Mouse (Mus musculus): ENCODE measurements at regions not wholly inside any gene's neighbourhood (a gene's known extent, or its start where the extent isn't known, plus 50 kb on each side); places are given as distances from the start of the nearest gene placed in this dataset.
A peak's percentile ranks its signal among the peaks of the same experiment; 100 is the strongest.

DNA sequence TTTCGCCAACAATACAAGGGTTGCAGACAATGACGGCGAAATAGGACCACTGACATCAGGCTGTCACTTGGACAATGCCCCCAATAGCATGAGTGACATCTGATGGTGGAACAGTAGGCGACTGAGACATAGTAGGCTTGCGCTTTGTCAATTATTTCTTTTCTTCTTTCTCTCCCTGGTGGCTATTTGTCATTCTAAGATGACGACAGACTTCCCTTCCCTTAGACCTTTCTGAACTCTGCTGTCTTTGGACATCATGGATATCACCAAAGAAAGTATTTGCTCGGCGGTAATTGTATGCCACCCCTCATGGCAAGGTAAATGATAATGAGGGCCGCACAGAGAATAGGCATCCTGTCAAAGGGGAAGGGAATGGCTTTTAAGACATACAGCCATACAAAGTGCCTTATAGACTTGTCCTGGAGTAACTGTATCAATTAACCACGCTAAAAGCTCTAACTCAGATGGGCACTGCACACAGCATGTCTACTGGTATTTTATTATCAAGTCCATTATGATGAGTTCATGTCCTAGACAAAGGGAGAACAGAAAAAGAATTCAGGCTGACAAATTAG lies 305.0 kb upstream of the Adgrl2 start:
- H3K4me2 ChIP-seq (replicated peaks) = no peak overlapping the region
- peaks cover 14% of the 10 kb centered on the region for H3K4me1 ChIP-seq
- 78% methylated on average over 10 of the region's 10 CpGs for WGBS
- H3K9ac ChIP-seq = no peak overlapping the region
- H3K4me3 ChIP-seq = no peak overlapping the region
- no peaks in the 10 kb centered on the region for H3K36me3 ChIP-seq
- 0 out of 2 replicates have a peak, but pooled peaks cover 4% of the 10 kb centered on the region for H3K27me3 ChIP-seq
- ATAC-seq (ENCODE audit: low FRiP score, low read depth) = no peak
- H3K27ac ChIP-seq = no peak overlapping the region
- no peaks in the 10 kb centered on the region for H3K9me3 ChIP-seq

DNA sequence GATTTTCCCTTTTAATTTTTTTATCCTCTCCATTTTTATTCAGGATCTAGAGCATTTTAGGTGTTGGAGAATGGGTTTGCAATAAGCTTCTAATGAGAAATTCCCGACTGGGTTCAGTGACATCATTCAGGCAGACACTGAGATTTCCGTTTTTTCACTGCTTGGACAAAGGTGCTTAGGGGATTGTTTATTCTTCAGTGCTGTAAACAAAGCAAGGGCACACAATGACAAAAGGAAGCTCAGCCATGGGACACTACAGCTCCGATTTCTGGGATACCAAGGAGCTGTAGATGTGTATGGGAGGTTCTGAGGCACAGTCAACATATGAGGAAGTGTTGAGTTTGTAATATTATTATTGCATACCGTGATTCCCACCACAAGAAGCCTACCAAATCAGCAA lies 304.1 kb upstream of the Adgrl2 start:
- no peak overlapping the region for H3K9ac ChIP-seq
- ATAC-seq (ENCODE audit: low FRiP score, low read depth) = no peak
- no peak overlapping the region for H3K4me2 ChIP-seq (replicated peaks)
- no peaks in the 10 kb centered on the region for H3K9me3 ChIP-seq
- no peak overlapping the region for H3K4me3 ChIP-seq
- WGBS = 72% methylated on average over 4 of the region's 4 CpGs
- H3K4me1 ChIP-seq = peaks cover 18% of the 10 kb centered on the region
- H3K27ac ChIP-seq = no peak overlapping the region
- no peaks in the 10 kb centered on the region for H3K36me3 ChIP-seq
- 0 out of 2 replicates have a peak, but pooled peaks cover 4% of the 10 kb centered on the region for H3K27me3 ChIP-seq

DNA sequence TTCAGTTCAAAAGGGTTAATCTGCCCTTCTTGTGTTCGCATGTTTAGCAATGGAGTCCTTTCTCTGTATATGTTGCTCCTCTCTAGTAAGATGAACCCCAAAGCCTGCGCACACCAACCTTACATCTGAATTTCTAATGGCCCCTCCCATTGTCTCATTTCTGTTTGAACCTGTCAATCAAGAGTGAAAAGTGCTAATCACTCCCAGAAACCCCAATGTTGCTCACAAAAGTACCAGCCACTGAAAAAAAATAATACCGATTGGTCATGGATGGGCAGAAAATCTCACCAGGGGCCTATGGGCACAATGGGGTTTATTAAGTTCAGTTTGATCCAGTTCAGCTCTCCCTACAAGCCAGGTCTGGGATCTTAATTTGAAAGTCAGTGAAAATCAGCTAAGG lies 302.1 kb upstream of the Adgrl2 start:
- WGBS = 91% methylated on average over 3 of the region's 3 CpGs
- H3K9me3 ChIP-seq = no peaks in the 10 kb centered on the region

DNA sequence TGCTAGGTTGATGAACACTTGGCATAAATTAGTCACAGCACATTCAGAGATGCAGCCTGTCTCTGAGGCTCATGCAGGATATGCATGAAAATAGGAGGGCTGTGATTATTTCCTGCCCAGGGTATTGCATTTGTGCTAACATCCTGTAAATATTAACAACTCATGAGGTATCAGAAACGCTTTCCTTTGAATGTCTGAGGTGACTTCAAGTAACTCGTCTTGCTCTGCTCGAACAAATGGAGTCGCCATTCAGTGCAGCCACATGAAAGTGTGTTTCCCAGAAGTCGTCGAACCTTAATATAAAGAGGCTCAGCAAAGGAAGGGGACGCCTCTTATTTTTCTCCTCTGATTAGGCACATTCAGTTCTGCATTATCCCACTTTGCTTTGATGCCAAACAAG lies 301.1 kb upstream of the Adgrl2 start:
- 57% methylated on average over 7 of the region's 7 CpGs for WGBS

More for the DNA sequence above, 302.1 kb upstream of the Adgrl2 start:
- H3K27ac ChIP-seq = no peak overlapping the region
- H3K9ac ChIP-seq = no peak overlapping the region
- no peak overlapping the region for H3K4me3 ChIP-seq
- no peak for ATAC-seq (ENCODE audit: low FRiP score, low read depth)
- no peak overlapping the region for H3K4me2 ChIP-seq (replicated peaks)
- H3K4me1 ChIP-seq = peaks cover 23% of the 10 kb centered on the region
- H3K27me3 ChIP-seq = 0 out of 2 replicates have a peak, but pooled peaks cover 4% of the 10 kb centered on the region
- H3K36me3 ChIP-seq = no peaks in the 10 kb centered on the region

DNA sequence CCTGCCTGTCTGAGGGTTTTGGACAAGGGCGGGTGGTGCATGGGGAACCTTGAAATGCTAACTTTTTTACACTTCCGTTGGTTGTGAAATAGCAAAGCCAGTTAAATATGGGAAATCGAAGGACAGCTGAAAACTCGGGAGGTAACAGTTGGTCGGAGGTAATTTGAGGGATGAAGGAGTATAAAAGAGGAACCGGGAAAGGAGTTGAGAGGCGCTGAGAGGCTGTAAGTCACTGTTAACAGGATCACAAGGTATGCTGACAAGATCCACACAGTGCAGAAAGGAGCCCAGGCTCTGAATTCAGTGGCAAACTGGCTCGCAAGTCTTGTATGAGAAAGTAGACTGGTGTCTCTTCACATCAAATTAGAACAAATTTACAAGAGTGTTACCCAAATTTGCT lies 299.9 kb upstream of the Adgrl2 start:
- H3K9me3 ChIP-seq = no peaks in the 10 kb centered on the region
- no peak overlapping the region for H3K27ac ChIP-seq
- H3K4me3 ChIP-seq = no peak overlapping the region
- H3K9ac ChIP-seq = no peak overlapping the region
- H3K4me2 ChIP-seq (replicated peaks) = peak overlapping the region; percentile 9; the same call in 1 of the 2 replicates
- WGBS = 44% methylated on average over 8 of the region's 8 CpGs
- H3K27me3 ChIP-seq = 0 out of 2 replicates have a peak, but pooled peaks cover 4% of the 10 kb centered on the region
- ATAC-seq (ENCODE audit: low FRiP score, low read depth) = no peak
- 0 out of 2 replicates have a peak, but pooled peaks cover 14% of the 10 kb centered on the region for H3K4me1 ChIP-seq
- no peaks in the 10 kb centered on the region for H3K36me3 ChIP-seq

More for the DNA sequence above, 301.1 kb upstream of the Adgrl2 start:
- no peak for ATAC-seq (ENCODE audit: low FRiP score, low read depth)
- H3K4me2 ChIP-seq (replicated peaks) = no peak overlapping the region
- H3K9ac ChIP-seq = no peak overlapping the region
- no peak overlapping the region for H3K4me3 ChIP-seq
- H3K4me1 ChIP-seq = peaks cover 21% of the 10 kb centered on the region
- H3K36me3 ChIP-seq = no peaks in the 10 kb centered on the region
- no peaks in the 10 kb centered on the region for H3K9me3 ChIP-seq
- H3K27ac ChIP-seq = no peak overlapping the region
- H3K27me3 ChIP-seq = 0 out of 2 replicates have a peak, but pooled peaks cover 4% of the 10 kb centered on the region

DNA sequence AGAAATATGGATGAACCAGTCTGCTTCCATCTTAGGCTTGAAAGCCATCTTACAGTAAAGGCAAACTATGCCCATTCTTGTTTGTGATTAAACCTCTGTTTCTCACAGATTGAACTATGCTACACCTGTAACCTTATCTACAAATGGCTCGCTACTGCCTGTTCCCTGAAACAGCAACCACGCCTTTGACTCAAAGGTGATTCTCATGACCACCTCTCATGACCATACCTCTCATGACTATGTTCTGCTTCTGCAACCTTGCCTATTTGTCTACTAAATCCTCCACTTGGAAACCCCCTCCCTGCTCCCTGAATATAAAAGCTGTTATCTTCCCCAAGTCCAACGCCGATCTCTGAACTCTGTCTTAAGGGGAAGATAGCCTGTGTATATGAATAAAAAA lies 296.7 kb upstream of the Adgrl2 start:
- Histone ChIP-seq H3K9ac (no peak overlapping the region), H3K27me3 (0 out of 2 replicates have a peak, but pooled peaks cover 4% of the 10 kb centered on the region), H3K4me2 (replicated peaks) (no peak overlapping the region), H3K9me3 (no peaks in the 10 kb centered on the region), H3K27ac (no peak overlapping the region), H3K4me3 (no peak overlapping the region), H3K36me3 (no peaks in the 10 kb centered on the region), H3K4me1 (0 out of 2 replicates have a peak, but pooled peaks cover 14% of the 10 kb centered on the region)
- WGBS = 93% methylated on average over 4 of the region's 4 CpGs
- no peak for ATAC-seq (ENCODE audit: low FRiP score, low read depth)

DNA sequence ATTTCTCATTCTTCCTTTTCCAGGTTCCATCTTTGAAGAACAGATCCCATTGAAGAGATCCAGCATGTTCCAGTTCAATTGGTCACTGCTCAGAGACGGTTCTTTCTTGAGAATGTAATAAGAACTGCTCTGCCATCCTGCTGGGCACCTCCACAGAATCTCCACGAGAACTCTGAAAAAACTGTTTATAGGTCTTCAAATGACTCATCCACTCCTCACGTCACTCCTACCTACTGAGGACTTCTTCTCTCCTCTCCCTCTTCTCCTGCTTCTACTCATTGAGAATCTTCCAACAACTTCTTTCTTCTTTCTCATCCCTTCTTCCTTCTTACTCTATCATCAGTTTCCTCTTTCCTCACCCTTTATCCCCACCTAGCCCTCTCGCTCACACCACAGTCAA lies 294.6 kb upstream of the Adgrl2 start:
- Histone ChIP-seq H3K4me2 (replicated peaks) (no peak overlapping the region), H3K9ac (no peak overlapping the region), H3K27ac (no peak overlapping the region), H3K36me3 (no peaks in the 10 kb centered on the region), H3K4me1 (0 out of 2 replicates have a peak, but pooled peaks cover 5% of the 10 kb centered on the region), H3K4me3 (no peak overlapping the region), H3K9me3 (no peaks in the 10 kb centered on the region), H3K27me3 (no peaks in the 10 kb centered on the region)
- 84% methylated on average over 4 of the region's 4 CpGs for WGBS
- ATAC-seq (ENCODE audit: low FRiP score, low read depth) = no peak

DNA sequence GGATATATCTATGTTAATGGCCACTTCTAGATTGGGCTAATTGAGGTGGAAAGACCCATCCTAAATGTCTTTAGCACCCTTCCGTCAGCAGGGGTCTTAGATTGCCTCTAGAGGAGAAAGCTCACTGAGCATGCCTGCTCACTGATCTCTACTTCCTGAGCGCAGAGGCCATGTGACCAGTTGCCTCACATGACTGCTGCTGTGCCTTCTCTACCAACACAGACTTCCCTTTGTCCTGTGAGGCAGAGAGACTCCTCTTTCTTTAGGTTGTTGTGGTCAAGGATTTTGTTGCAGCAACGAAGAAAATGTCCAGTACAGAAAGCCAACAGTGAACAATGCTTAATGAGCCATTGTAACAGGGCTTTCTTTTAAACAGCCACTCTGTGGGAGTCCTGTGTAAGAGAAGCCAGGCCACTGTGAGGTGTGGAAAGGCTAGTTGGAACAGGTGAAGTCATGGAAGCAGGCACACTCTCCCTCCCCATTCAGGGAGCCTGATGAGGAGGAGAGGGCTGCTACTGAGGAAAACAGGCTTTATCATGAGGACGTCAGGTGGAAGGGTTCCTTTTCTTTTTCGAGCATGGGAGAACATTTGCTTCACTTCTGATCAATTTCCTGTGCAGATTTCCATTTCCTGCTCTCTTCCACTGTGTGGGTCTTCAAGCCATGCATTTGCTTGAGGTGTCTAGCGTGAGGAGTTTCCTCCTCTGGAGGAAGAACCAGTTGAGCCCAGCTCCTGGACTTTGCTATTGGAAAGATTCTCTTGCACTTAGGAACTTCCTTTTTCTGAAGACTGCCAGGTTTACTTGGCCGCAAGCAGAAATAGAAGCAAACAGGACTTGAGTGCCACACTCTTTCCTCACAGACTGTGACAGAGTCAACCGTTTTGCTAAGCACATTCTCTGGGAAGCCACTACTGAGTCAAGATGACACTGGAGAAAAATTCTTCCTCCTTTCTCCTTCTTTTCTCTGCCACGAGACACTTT lies 290.7 kb upstream of the Adgrl2 start:
- no peak overlapping the region for H3K9ac ChIP-seq
- H3K4me1 ChIP-seq = no peaks in the 10 kb centered on the region
- no peaks in the 10 kb centered on the region for H3K9me3 ChIP-seq
- no peaks in the 10 kb centered on the region for H3K27me3 ChIP-seq
- ATAC-seq (ENCODE audit: low FRiP score, low read depth) = no peak
- H3K27ac ChIP-seq = no peak overlapping the region
- no peak overlapping the region for H3K4me2 ChIP-seq (replicated peaks)
- no peak overlapping the region for H3K4me3 ChIP-seq
- 84% methylated on average over 9 of the region's 9 CpGs for WGBS
- no peaks in the 10 kb centered on the region for H3K36me3 ChIP-seq

DNA sequence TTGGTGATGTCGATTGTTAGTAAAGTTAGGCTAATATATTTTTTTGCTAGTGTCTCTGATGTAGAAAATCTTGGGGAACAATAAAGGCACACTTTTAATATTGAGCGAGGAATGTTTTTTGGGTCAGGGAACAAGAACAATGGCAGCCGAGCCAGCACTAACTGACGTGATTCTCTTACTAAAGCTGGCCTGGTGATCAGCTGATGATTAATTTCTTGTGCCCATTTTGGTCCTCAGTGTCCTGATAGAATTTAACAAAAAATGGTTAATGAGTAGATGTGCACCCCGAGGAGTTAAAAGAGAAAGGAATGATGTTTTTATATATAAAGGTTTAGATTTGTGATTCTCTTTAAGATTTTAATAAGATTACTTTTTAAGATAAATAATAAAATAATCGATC lies 289.0 kb upstream of the Adgrl2 start:
- 85% methylated on average over 6 of the region's 6 CpGs for WGBS
- Histone ChIP-seq H3K27me3 (0 out of 2 replicates have a peak, but pooled peaks cover 2% of the 10 kb centered on the region), H3K9me3 (no peaks in the 10 kb centered on the region), H3K27ac (no peak overlapping the region), H3K36me3 (no peaks in the 10 kb centered on the region), H3K4me1 (peaks cover 4% of the 10 kb centered on the region; the same call in 1 of the 2 replicates), H3K4me2 (replicated peaks) (no peak overlapping the region), H3K9ac (no peak overlapping the region), H3K4me3 (no peak overlapping the region)
- no peak for ATAC-seq (ENCODE audit: low FRiP score, low read depth)

DNA sequence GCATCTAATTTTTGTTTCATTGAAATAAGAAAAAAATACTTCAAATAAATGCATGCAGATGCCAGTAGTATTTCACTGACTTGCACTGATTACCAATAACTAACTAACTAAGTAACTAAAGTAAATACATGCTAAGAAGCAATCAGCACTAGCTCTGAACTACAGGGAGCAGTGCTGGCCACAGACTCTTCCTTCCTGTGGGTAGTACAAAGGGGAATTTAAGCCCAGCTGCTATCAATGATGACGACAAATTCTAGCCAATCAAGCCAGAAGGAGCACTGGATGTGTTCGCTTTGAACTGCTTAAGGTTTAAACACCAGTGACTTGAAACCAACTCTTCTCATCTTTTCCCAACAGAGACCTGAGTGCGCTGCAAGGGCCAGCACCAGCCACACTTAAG lies 287.5 kb upstream of the Adgrl2 start:
- WGBS = 61% methylated on average over 3 of the region's 3 CpGs
- no peak overlapping the region for H3K4me2 ChIP-seq (replicated peaks)
- no peak for ATAC-seq (ENCODE audit: low FRiP score, low read depth)

DNA sequence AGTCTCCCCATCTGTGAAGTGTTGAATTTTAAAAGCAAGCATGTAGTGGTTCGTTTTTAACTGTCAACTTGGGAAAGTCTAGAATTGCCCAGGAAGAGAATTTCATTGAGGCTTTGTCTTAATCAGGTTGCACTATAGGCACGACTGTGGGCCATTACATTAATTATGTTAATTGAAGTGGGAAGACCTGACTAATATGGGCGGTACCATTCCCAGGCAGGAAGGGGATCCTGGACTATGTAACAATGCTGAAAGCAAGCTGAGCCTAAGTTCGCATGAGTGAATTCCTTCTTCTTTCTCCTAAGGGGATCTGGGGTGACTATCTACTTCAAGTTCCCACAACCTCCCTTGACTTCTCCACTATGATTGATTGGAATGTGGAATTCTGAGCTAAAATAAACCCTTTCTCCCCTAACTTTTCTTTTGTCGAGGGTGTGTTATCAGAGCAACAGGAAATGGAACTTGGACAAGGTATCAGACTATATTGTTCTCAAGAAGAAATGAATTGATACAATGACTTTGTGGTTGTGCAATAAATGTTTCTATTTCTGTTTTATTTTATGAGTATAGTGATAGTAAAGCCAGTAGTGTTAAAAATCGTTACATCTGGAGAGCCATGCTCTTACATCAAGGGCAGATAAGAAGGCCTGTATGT lies 285.2 kb upstream of the Adgrl2 start:
- no peak for ATAC-seq (ENCODE audit: low FRiP score, low read depth)
- Histone ChIP-seq H3K9me3 (no peaks in the 10 kb centered on the region), H3K4me2 (replicated peaks) (no peak overlapping the region), H3K36me3 (no peaks in the 10 kb centered on the region), H3K4me3 (no peak overlapping the region), H3K27me3 (0 out of 2 replicates have a peak, but pooled peaks cover 2% of the 10 kb centered on the region), H3K4me1 (peaks cover 4% of the 10 kb centered on the region; the same call in 1 of the 2 replicates), H3K9ac (no peak overlapping the region), H3K27ac (no peak overlapping the region)
- WGBS = 72% methylated on average over 6 of the region's 6 CpGs

More for the DNA sequence above, 287.5 kb upstream of the Adgrl2 start:
- Histone ChIP-seq H3K4me1 (peaks cover 4% of the 10 kb centered on the region; the same call in 1 of the 2 replicates), H3K36me3 (no peaks in the 10 kb centered on the region), H3K27ac (no peak overlapping the region), H3K4me3 (no peak overlapping the region), H3K9ac (no peak overlapping the region), H3K27me3 (0 out of 2 replicates have a peak, but pooled peaks cover 2% of the 10 kb centered on the region), H3K9me3 (no peaks in the 10 kb centered on the region)

Measured in limb, embryonic 13.5 days (tissue).